Mouse (Mus musculus): ENCODE results near the gene E2f4. TPM values are rescaled to one million over a fixed set of nuclear protein-coding genes. Genes with fewer than 3 reads are reported as not detected.

The E2f4 gene
- polyA plus RNA-seq, 1 experiment from 2014 or later, result 60.8 TPM

GRCm38 (mm10) chr8:105295895-105296573 lies 1.4 kb upstream of the E2f4 start, which contains the start of gene Exoc3l:
TSS of gene Exoc3l (minus strand) at chr8:105296101.
- Histone ChIP-seq H3K4me2 (peak within 1 kb of the TSS; percentile 84), H3K4me3 (peak within 1 kb of the TSS; percentile 87), H3K4me1 (replicated peaks) (peaks cover 31% of the 10 kb centered on the region), H3K27me3 (replicated peaks) (peaks cover 18% of the 10 kb centered on the region), H3K27ac (ENCODE audit: poor library complexity, severe bottlenecking) (peak within 1 kb of the TSS; percentile 48), H3K9me3 (replicated peaks) (no peaks in the 10 kb centered on the region), H3K9ac (peak within 1 kb of the TSS; percentile 58; the same call in 1 of the 2 replicates), H3K36me3 (peaks cover 24% of the 10 kb centered on the region)
- no peak for ATAC-seq (ENCODE audit: insufficient number of reproducible peaks, low FRiP score)
- WGBS, result 36% methylated on average over 11 of the region's 11 CpGs

DNA sequence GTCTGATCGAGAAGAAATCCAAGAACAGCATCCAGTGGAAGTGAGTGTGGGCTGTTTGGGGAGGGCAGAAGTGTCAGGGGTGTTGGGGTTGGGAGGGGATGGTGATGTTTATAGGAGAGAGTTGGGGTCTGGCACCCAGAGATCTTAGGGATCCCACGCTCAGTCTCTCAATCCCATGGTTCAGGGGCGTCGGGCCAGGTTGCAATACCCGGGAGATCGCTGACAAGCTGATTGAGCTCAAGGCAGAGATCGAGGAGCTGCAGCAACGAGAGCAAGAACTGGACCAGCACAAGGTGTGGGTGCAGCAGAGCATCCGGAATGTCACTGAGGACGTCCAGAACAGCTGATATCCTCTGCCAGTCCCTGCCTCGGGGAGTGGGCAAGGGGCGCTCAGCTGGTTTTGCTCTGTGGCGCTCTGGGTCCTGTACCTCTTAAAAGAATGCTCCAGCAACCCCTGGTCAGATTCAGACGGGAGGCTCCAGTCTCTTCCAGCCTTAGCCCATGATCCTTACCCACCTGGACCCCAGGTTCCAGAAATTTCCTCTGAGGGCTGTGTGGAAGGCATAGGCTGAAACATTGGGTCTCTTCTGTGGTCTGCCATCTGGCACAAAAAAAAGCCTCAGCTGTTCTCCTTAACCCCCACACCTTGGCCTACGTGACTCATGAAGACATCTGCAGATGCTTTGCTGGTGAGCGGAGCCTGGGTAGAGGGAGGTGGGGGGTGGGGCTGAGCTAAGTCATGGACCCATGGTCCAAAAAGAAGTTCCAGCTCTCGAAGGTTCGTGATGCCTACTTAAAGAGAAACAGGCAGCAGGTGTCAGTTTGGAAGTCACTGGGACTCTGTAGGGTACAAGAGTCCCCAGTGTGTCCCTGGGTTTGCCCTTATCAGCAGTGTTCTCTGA lies 1.1 kb downstream of the E2f4 start:
- H3K27me3 ChIP-seq (replicated peaks), result peaks cover 4% of the 10 kb centered on the region
- H3K9me3 ChIP-seq (replicated peaks), result no peaks in the 10 kb centered on the region
- H3K4me1 ChIP-seq (replicated peaks), result peaks cover 33% of the 10 kb centered on the region
- peak overlapping the region; percentile 84 for H3K4me2 ChIP-seq
- peak overlapping the region; percentile 90 for H3K9ac ChIP-seq
- ATAC-seq (ENCODE audit: insufficient number of reproducible peaks, low FRiP score), result no peak
- H3K27ac ChIP-seq (ENCODE audit: poor library complexity, severe bottlenecking), result no peak overlapping the region
- peaks cover 47% of the 10 kb centered on the region for H3K36me3 ChIP-seq
- 42% methylated on average over 18 of the region's 18 CpGs for WGBS
- H3K4me3 ChIP-seq, result peak overlapping the region; percentile 87

- H3K4me3 ChIP-seq, result no peak overlapping the region
- peak overlapping the region; percentile 22 for H3K4me2 ChIP-seq
- H3K27ac ChIP-seq (ENCODE audit: poor library complexity, severe bottlenecking), result no peak overlapping the region
- H3K27me3 ChIP-seq (replicated peaks), result no peaks in the 10 kb centered on the region
- H3K4me1 ChIP-seq (replicated peaks), result peaks cover 43% of the 10 kb centered on the region
- peaks cover 60% of the 10 kb centered on the region for H3K36me3 ChIP-seq
- ATAC-seq (ENCODE audit: insufficient number of reproducible peaks, low FRiP score), result 0 out of 2 replicates have a peak, but pooled peaks have one; percentile 58
- no peaks in the 10 kb centered on the region for H3K9me3 ChIP-seq (replicated peaks)
- 76% methylated on average over 8 of the region's 8 CpGs for WGBS
- H3K9ac ChIP-seq, result no peak overlapping the region
These were observed 2.5 kb downstream of the E2f4 start for GRCm38 (mm10) chr8:105299962-105300361.

DNA sequence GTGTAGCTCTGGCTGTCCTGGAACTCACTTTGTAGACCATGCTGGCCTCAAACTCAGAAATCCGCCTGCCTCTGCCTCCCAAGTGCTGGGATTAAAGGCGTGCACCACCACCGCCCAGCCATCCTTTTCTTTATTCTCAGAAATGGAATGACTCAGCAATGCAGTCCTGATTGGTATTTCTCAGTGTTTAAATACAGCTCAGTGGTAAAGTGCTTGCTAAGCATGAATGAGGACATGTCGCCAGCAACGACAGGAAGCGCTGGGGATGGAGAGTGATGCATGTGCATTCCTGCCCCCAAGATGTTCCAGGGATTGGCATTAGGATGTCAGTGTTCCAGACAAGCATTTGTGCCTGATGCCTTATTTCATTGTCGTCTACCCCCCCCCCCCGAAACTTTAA lies 5.9 kb downstream of the E2f4 start:
- Histone ChIP-seq H3K9me3 (replicated peaks) (no peaks in the 10 kb centered on the region), H3K36me3 (peaks cover 76% of the 10 kb centered on the region), H3K4me3 (no peak overlapping the region), H3K4me2 (no peak overlapping the region), H3K4me1 (replicated peaks) (peaks cover 49% of the 10 kb centered on the region), H3K27me3 (replicated peaks) (no peaks in the 10 kb centered on the region), H3K27ac (ENCODE audit: poor library complexity, severe bottlenecking) (no peak overlapping the region), H3K9ac (no peak overlapping the region)
- 86% methylated on average over 8 of the region's 8 CpGs for WGBS
- ATAC-seq (ENCODE audit: insufficient number of reproducible peaks, low FRiP score), result no peak

DNA sequence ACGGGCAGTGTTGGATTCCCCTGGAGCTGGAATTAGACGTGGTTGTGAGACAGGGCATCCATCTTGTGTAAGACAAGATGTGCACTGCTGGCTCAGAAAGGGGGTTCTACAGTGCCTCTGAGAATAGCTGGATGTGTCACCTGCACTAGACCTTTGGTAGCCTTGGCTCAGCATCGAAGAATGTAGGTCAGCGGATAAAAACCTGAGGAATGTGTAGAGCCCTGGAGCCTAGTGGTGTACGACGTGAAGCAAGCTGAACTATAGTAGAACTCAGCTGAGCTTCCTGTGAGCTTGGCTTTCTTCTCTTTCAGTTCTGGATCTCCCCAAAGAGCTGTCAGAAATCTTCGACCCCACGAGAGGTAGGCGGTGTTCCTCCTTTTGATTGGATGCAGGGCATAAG lies 6.4 kb downstream of the E2f4 start:
- peaks cover 76% of the 10 kb centered on the region for H3K36me3 ChIP-seq
- 70% methylated on average over 9 of the region's 9 CpGs for WGBS

DNA sequence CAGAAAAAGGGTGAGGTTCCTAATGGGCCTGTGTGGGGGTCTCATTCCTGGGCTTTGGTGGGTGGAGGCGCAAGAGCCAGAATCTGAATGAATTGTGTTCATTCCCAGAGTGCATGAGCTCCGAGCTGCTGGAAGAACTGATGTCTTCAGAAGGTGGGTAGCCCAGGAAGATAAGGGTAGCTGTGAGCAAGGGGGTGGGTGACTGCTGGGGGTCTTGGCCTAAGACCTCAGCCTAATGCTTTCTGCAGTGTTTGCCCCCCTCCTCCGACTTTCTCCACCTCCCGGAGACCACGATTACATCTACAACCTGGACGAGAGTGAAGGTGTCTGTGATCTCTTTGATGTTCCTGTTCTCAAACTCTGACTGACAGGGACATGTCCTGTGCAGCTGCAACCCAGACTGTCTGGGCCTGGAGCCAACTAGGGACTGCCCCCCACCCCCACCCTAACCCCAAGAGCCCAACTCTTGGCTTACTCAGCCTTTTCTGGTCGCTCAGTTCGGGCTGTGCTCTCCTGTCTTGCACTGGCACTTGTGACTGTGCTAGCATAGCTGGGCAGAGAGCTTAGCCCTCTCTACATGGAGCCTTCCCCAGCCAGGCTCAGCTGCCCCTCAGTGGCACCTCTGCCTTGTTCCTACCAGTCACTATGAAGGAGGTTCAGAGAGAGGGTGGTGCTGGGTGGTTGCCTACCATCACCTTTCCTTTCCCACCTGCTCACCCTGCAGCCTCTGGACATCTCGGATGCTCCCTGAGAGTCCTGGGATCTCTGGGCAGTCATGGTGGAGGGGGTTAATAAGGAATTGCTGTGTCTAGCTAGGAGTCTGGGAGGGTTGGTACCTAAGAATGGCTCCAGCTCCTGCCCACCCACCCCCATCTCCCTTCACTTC lies 7.1 kb downstream of the E2f4 start:
- H3K27me3 ChIP-seq (replicated peaks), result no peaks in the 10 kb centered on the region
- H3K4me1 ChIP-seq (replicated peaks), result peaks cover 40% of the 10 kb centered on the region
- H3K4me3 ChIP-seq, result no peak overlapping the region
- 52% methylated on average over 9 of the region's 9 CpGs for WGBS
- ATAC-seq (ENCODE audit: insufficient number of reproducible peaks, low FRiP score), result peak; percentile 18; the same call in 1 of the 2 replicates
- no peak overlapping the region for H3K4me2 ChIP-seq
- peak overlapping the region; percentile 53; the same call in 1 of the 2 replicates for H3K27ac ChIP-seq (ENCODE audit: poor library complexity, severe bottlenecking)
- H3K9ac ChIP-seq, result 0 out of 2 replicates have a peak overlapping the region, but pooled peaks have one; percentile 3
- H3K9me3 ChIP-seq (replicated peaks), result no peaks in the 10 kb centered on the region
- peaks cover 76% of the 10 kb centered on the region for H3K36me3 ChIP-seq

More for the DNA sequence above, 6.4 kb downstream of the E2f4 start:
- H3K4me2 ChIP-seq, result no peak overlapping the region
- no peak overlapping the region for H3K4me3 ChIP-seq
- H3K9ac ChIP-seq, result no peak overlapping the region
- peaks cover 44% of the 10 kb centered on the region for H3K4me1 ChIP-seq (replicated peaks)
- no peaks in the 10 kb centered on the region for H3K27me3 ChIP-seq (replicated peaks)
- H3K9me3 ChIP-seq (replicated peaks), result no peaks in the 10 kb centered on the region
- ATAC-seq (ENCODE audit: insufficient number of reproducible peaks, low FRiP score), result no peak
- peak overlapping the region; percentile 53; the same call in 1 of the 2 replicates for H3K27ac ChIP-seq (ENCODE audit: poor library complexity, severe bottlenecking)

- H3K27ac ChIP-seq (ENCODE audit: poor library complexity, severe bottlenecking), result peak within 1 kb of the TSS; percentile 53
- peaks cover 36% of the 10 kb centered on the region for H3K4me1 ChIP-seq (replicated peaks)
- H3K4me2 ChIP-seq, result peak within 1 kb of the TSS; percentile 82
- WGBS, result 6% methylated on average over 29 of the region's 30 CpGs
- no peaks in the 10 kb centered on the region for H3K27me3 ChIP-seq (replicated peaks)
- H3K9me3 ChIP-seq (replicated peaks), result no peaks in the 10 kb centered on the region
- H3K4me3 ChIP-seq, result peak within 1 kb of the TSS; percentile 46
- H3K9ac ChIP-seq, result peak within 1 kb of the TSS; percentile 69
- peak; percentile 59 for ATAC-seq (ENCODE audit: insufficient number of reproducible peaks, low FRiP score)
- H3K36me3 ChIP-seq, result peaks cover 75% of the 10 kb centered on the region
These were observed 8.0 kb downstream of the E2f4 start, which contains the start of gene Elmo3 for GRCm38 (mm10) chr8:105305211-105306145. TSS of gene Elmo3 (plus strand) at chr8:105305601.

GRCm38 (mm10) chr8:105306146-105306691 lies 8.8 kb downstream of the E2f4 start:
- peak overlapping the region; percentile 69 for H3K9ac ChIP-seq
- peak; percentile 19 for ATAC-seq (ENCODE audit: insufficient number of reproducible peaks, low FRiP score)
- WGBS, result 50% methylated on average over 5 of the region's 5 CpGs

DNA sequence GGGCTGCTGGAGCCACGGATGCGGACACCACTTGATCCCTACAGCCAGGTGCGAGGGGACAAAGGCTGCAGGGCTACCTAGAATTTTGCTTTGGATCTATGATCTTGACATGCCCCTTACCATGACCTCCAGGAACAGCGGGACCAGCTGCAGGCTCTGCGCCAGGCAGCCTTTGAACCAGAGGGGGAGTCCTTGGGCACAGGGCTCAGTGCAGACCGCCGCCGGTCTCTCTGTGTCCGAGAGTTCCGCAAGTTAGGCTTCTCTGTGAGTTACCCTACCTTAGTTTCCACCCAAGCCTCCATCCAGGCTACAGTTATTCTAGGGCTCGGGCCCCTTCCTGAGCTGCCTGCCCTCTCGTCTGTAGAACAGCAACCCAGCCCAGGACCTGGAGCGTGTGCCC lies 10.2 kb downstream of the E2f4 start:
- Histone ChIP-seq H3K9ac (no peak overlapping the region), H3K9me3 (replicated peaks) (no peaks in the 10 kb centered on the region), H3K4me3 (no peak overlapping the region), H3K36me3 (peaks cover 70% of the 10 kb centered on the region), H3K4me1 (replicated peaks) (peaks cover 36% of the 10 kb centered on the region), H3K4me2 (no peak overlapping the region), H3K27me3 (replicated peaks) (no peaks in the 10 kb centered on the region), H3K27ac (ENCODE audit: poor library complexity, severe bottlenecking) (no peak overlapping the region)
- WGBS, result 91% methylated on average over 13 of the region's 13 CpGs
- no peak for ATAC-seq (ENCODE audit: insufficient number of reproducible peaks, low FRiP score)

More at GRCm38 (mm10) chr8:105306146-105306691, 8.8 kb downstream of the E2f4 start:
- Histone ChIP-seq H3K9me3 (replicated peaks) (no peaks in the 10 kb centered on the region), H3K4me1 (replicated peaks) (peaks cover 36% of the 10 kb centered on the region), H3K27me3 (replicated peaks) (no peaks in the 10 kb centered on the region), H3K27ac (ENCODE audit: poor library complexity, severe bottlenecking) (peak overlapping the region; percentile 49), H3K36me3 (peaks cover 71% of the 10 kb centered on the region), H3K4me2 (peak overlapping the region; percentile 82), H3K4me3 (peak overlapping the region; percentile 46)
